Mouse (Mus musculus): ENCODE data around the gene Ncapg2. TPM values are rescaled to one million over a fixed set of nuclear protein-coding genes. Genes with fewer than 3 reads are reported as not detected.

Gene Ncapg2
- total and polyA plus RNA-seq, 2 experiments from 2014 or later = 6.3 to 8.8 TPM

DNA sequence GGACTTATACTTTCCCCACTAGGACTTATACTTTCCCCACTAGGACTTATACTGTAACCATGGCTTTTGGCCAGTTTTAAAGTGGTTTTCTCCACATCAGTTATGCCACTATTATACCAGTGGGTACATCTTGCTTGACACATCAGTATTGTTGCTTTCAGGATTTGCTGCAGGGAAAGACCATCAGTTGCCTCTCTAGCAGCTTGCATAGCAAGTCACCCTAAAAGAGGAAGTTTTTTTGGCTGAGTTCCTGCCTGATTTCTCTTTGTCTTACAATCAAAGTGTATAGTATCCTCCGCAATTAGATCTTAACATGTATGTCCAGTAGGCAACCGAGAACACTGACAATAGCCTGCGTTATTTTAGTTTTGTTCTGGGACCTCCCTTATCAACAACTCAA is 30.9 kb downstream of the Ncapg2 start:
- H3K27ac ChIP-seq = no peak overlapping the region
- H3K36me3 ChIP-seq (ENCODE audit: insufficient read depth, low read length) = peaks cover 12% of the 10 kb centered on the region; the same call in 1 of the 2 replicates
- no peak overlapping the region for H3K4me3 ChIP-seq (ENCODE audit: low read length)
- no peaks in the 10 kb centered on the region for H3K4me1 ChIP-seq (ENCODE audit: insufficient read depth, low read length)
- H3K9me3 ChIP-seq (ENCODE audit: low read length) = no peaks in the 10 kb centered on the region
- H3K27me3 ChIP-seq (ENCODE audit: insufficient read depth, low read length) = no peaks in the 10 kb centered on the region
- no peak overlapping the region for H3K9ac ChIP-seq (replicated peaks; ENCODE audit: low read length)
- no peak for TF ChIP-seq CTCF (IDR thresholded peaks at IDR 0.05; ENCODE audit: low read depth)
- ATAC-seq = no peak
- WGBS = 89% methylated on average over 3 of the region's 3 CpGs
- no peak for DNase-seq (ENCODE audit: low spot score)
- H3K4me2 ChIP-seq (ENCODE audit: low read depth, low read length) = no peak overlapping the region

GRCm38 (mm10) chr12:116438591-116438990 is 33.4 kb downstream of the Ncapg2 start:
- no peaks in the 10 kb centered on the region for H3K27me3 ChIP-seq (ENCODE audit: insufficient read depth, low read length)
- no peak for DNase-seq (ENCODE audit: low spot score)
- ATAC-seq = no peak
- peaks cover 12% of the 10 kb centered on the region; the same call in 1 of the 2 replicates for H3K36me3 ChIP-seq (ENCODE audit: insufficient read depth, low read length)
- H3K4me3 ChIP-seq (ENCODE audit: low read length) = no peak overlapping the region
- TF ChIP-seq CTCF (IDR thresholded peaks at IDR 0.05; ENCODE audit: low read depth) = no peak
- 88% methylated on average over 5 of the region's 5 CpGs for WGBS
- H3K27ac ChIP-seq = no peak overlapping the region
- no peak overlapping the region for H3K4me2 ChIP-seq (ENCODE audit: low read depth, low read length)
- H3K9ac ChIP-seq (replicated peaks; ENCODE audit: low read length) = no peak overlapping the region
- H3K9me3 ChIP-seq (ENCODE audit: low read length) = no peaks in the 10 kb centered on the region
- no peaks in the 10 kb centered on the region for H3K4me1 ChIP-seq (ENCODE audit: insufficient read depth, low read length)

DNA sequence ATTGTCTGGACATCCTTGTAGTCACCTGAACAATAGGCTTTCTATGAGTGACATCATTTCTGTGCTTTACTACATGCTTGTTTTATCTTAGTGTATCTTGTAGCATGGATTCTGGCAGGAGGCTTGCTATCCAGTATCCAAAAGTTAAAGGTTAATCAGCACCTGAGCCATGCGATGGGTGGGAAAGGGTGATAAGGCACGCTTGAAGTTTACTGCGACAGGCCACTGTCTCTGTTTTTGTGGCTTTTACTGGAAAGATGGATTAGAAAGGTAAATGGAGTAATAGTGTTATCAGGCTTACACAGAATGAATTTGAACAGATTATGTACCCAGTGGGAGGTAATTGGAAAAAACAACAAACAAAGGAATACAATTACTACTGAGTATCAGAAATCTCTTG is 37.0 kb downstream of the Ncapg2 start:
- DNase-seq (ENCODE audit: low spot score) = no peak
- no peak overlapping the region for H3K9ac ChIP-seq (replicated peaks; ENCODE audit: low read length)
- H3K4me3 ChIP-seq (ENCODE audit: low read length) = no peak overlapping the region
- H3K36me3 ChIP-seq (ENCODE audit: insufficient read depth, low read length) = peaks cover 17% of the 10 kb centered on the region; the same call in 1 of the 2 replicates
- no peak for ATAC-seq
- WGBS = 95% methylated on average over 3 of the region's 3 CpGs
- no peaks in the 10 kb centered on the region for H3K9me3 ChIP-seq (ENCODE audit: low read length)
- no peak for TF ChIP-seq CTCF (IDR thresholded peaks at IDR 0.05; ENCODE audit: low read depth)
- H3K27me3 ChIP-seq (ENCODE audit: insufficient read depth, low read length) = no peaks in the 10 kb centered on the region
- no peak overlapping the region for H3K27ac ChIP-seq
- no peaks in the 10 kb centered on the region for H3K4me1 ChIP-seq (ENCODE audit: insufficient read depth, low read length)
- H3K4me2 ChIP-seq (ENCODE audit: low read depth, low read length) = no peak overlapping the region

GRCm38 (mm10) chr12:116449536-116449935 is 44.3 kb downstream of the Ncapg2 start:
- Histone ChIP-seq H3K4me1 (ENCODE audit: insufficient read depth, low read length) (no peaks in the 10 kb centered on the region), H3K9me3 (ENCODE audit: low read length) (no peaks in the 10 kb centered on the region), H3K27me3 (ENCODE audit: insufficient read depth, low read length) (no peaks in the 10 kb centered on the region), H3K4me2 (ENCODE audit: low read depth, low read length) (no peak overlapping the region), H3K4me3 (ENCODE audit: low read length) (no peak overlapping the region), H3K9ac (replicated peaks; ENCODE audit: low read length) (no peak overlapping the region), H3K27ac (no peak overlapping the region), H3K36me3 (ENCODE audit: insufficient read depth, low read length) (peaks cover 3% of the 10 kb centered on the region; the same call in 1 of the 2 replicates)
- TF ChIP-seq CTCF (IDR thresholded peaks at IDR 0.05; ENCODE audit: low read depth) = no peak
- DNase-seq (ENCODE audit: low spot score) = no peak
- ATAC-seq = no peak
- WGBS = 90% methylated on average over 2 of the region's 2 CpGs

- no peak for ATAC-seq
Observed at GRCm38 (mm10) chr12:116460379-116461065, 55.3 kb downstream of the Ncapg2 start.

DNA sequence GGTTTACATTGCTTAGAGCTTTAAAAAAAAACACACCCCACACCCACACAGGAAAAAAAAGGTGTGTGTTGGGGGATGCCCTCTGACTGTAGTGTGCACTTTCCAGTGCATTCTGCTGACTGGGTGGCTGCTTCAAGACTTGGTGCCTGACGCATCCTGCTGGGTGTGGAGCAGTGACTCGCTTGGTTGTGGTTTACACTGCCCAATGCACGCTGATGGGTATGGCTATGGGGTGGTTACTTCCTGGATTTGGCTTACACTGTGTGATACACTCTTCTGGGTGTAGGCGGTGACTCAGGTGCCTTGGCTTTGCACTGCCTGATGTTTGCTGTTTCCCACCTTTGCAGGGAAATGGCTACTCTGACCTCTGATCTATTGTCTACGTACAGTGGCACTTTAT is 61.8 kb downstream of the Ncapg2 start:
- no peak overlapping the region for H3K4me3 ChIP-seq (ENCODE audit: low read length)
- H3K27me3 ChIP-seq (ENCODE audit: insufficient read depth, low read length) = no peaks in the 10 kb centered on the region
- no peaks in the 10 kb centered on the region for H3K4me1 ChIP-seq (ENCODE audit: insufficient read depth, low read length)
- no peak for TF ChIP-seq CTCF (IDR thresholded peaks at IDR 0.05; ENCODE audit: low read depth)
- H3K4me2 ChIP-seq (ENCODE audit: low read depth, low read length) = no peak overlapping the region
- H3K27ac ChIP-seq = no peak overlapping the region
- 90% methylated on average over 5 of the region's 5 CpGs for WGBS
- H3K9ac ChIP-seq (replicated peaks; ENCODE audit: low read length) = no peak overlapping the region
- no peaks in the 10 kb centered on the region for H3K36me3 ChIP-seq (ENCODE audit: insufficient read depth, low read length)
- no peaks in the 10 kb centered on the region for H3K9me3 ChIP-seq (ENCODE audit: low read length)
- no peak for ATAC-seq
- DNase-seq (ENCODE audit: low spot score) = no peak

More at GRCm38 (mm10) chr12:116460379-116461065, 55.3 kb downstream of the Ncapg2 start:
- WGBS = 93% methylated on average over 6 of the region's 6 CpGs
- 0 out of 2 replicates have a peak, but pooled peaks cover 3% of the 10 kb centered on the region for H3K36me3 ChIP-seq (ENCODE audit: insufficient read depth, low read length)
- H3K9me3 ChIP-seq (ENCODE audit: low read length) = no peaks in the 10 kb centered on the region
- H3K4me2 ChIP-seq (ENCODE audit: low read depth, low read length) = no peak overlapping the region
- H3K4me3 ChIP-seq (ENCODE audit: low read length) = no peak overlapping the region
- no peaks in the 10 kb centered on the region for H3K4me1 ChIP-seq (ENCODE audit: insufficient read depth, low read length)
- no peak for DNase-seq (ENCODE audit: low spot score)
- no peak overlapping the region for H3K9ac ChIP-seq (replicated peaks; ENCODE audit: low read length)
- no peak for TF ChIP-seq CTCF (IDR thresholded peaks at IDR 0.05; ENCODE audit: low read depth)
- no peaks in the 10 kb centered on the region for H3K27me3 ChIP-seq (ENCODE audit: insufficient read depth, low read length)
- H3K27ac ChIP-seq = no peak overlapping the region

DNA sequence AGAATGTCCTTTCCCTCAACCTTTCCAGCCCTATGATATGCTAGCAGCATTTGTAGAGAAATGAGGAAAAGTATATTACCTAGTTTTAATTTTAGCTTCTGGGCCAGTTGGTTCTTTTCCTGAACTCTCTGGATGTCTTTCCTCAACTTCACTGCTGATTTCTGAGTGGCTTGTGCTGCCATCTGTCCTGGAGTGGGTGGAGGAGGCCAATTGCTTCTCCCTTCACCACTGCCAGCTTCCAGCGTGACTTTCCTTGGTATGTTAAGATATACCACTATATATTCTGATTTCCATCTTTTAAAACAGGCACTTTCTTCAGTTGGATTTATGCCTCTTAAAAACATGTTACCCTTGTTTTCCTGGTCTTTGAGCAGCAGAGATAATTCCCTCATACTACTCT is 63.1 kb downstream of the Ncapg2 start:
- 88% methylated on average over 1 of the region's 1 CpGs for WGBS
- H3K27me3 ChIP-seq (ENCODE audit: insufficient read depth, low read length) = no peaks in the 10 kb centered on the region
- H3K36me3 ChIP-seq (ENCODE audit: insufficient read depth, low read length) = no peaks in the 10 kb centered on the region
- TF ChIP-seq CTCF (IDR thresholded peaks at IDR 0.05; ENCODE audit: low read depth) = no peak
- no peak overlapping the region for H3K9ac ChIP-seq (replicated peaks; ENCODE audit: low read length)
- no peak for ATAC-seq
- H3K4me1 ChIP-seq (ENCODE audit: insufficient read depth, low read length) = no peaks in the 10 kb centered on the region
- H3K4me2 ChIP-seq (ENCODE audit: low read depth, low read length) = no peak overlapping the region
- DNase-seq (ENCODE audit: low spot score) = no peak
- H3K27ac ChIP-seq = no peak overlapping the region
- H3K9me3 ChIP-seq (ENCODE audit: low read length) = no peaks in the 10 kb centered on the region
- H3K4me3 ChIP-seq (ENCODE audit: low read length) = no peak overlapping the region

Measured in hindbrain, postnatal 0 days (tissue).